Mouse (Mus musculus): ENCODE results near the gene Lpo. TPM values are rescaled to one million over a fixed set of nuclear protein-coding genes. Genes with fewer than 3 reads are reported as not detected.

Gene Lpo
- polyA plus RNA-seq, 1 experiment from 2014 or later, result 2.0 TPM

GRCm38 (mm10) chr11:87846968-87847600 is 19.0 kb upstream of the Lpo start:
- Histone ChIP-seq H3K4me3 (replicated peaks; ENCODE audit: low read depth, low read length) (no peak overlapping the region), H3K9ac (ENCODE audit: low read depth, low read length) (no peak overlapping the region), H3K27ac (no peak overlapping the region), H3K27me3 (ENCODE audit: insufficient read depth, low read length) (no peaks in the 10 kb centered on the region), H3K9me3 (replicated peaks; ENCODE audit: low read length) (no peaks in the 10 kb centered on the region), H3K36me3 (ENCODE audit: insufficient read depth, low read length) (no peaks in the 10 kb centered on the region), H3K4me1 (replicated peaks; ENCODE audit: insufficient read depth, low read length) (no peaks in the 10 kb centered on the region), H3K4me2 (ENCODE audit: low read length) (no peak overlapping the region)
- no peak for TF ChIP-seq CTCF (IDR thresholded peaks at IDR 0.05; ENCODE audit: low read depth)
- WGBS, result 78% methylated on average over 12 of the region's 12 CpGs
- ATAC-seq (replicated peaks; ENCODE audit: low FRiP score, low read depth), result no peak; the same call in 1 of the 2 replicates
- DNase-seq (ENCODE audit: low spot score), result no peak

DNA sequence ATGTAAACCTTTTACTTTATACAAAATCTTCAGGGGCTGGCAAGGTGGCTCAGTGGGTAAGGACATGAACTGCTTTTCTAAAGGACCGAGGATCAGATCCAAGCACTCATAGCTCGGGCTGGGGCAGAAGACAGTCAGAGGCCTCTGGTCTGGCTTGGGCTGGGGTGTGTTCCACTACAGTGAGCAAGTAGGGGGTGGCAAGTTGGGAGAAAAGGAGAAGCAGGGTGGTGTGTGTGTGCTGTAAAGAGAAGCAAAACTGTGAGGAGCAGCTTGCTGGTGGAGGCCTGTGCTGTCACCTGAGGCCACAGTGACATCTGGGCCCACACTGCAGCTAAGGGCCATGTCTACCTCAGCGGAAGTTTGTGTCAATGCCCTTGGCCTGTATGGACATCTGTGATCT is 13.3 kb upstream of the Lpo start:
- ATAC-seq (replicated peaks; ENCODE audit: low FRiP score, low read depth) (no peak), DNase-seq (ENCODE audit: low spot score) (no peak)
- H3K4me3 ChIP-seq (replicated peaks; ENCODE audit: low read depth, low read length), result no peak overlapping the region
- no peak overlapping the region for H3K27ac ChIP-seq
- TF ChIP-seq CTCF (IDR thresholded peaks at IDR 0.05; ENCODE audit: low read depth), result no peak
- H3K4me1 ChIP-seq (replicated peaks; ENCODE audit: insufficient read depth, low read length), result no peaks in the 10 kb centered on the region
- H3K27me3 ChIP-seq (ENCODE audit: insufficient read depth, low read length), result no peaks in the 10 kb centered on the region
- no peak overlapping the region for H3K4me2 ChIP-seq (ENCODE audit: low read length)
- H3K9ac ChIP-seq (ENCODE audit: low read depth, low read length), result no peak overlapping the region
- 73% methylated on average over 3 of the region's 3 CpGs for WGBS
- H3K36me3 ChIP-seq (ENCODE audit: insufficient read depth, low read length), result no peaks in the 10 kb centered on the region
- H3K9me3 ChIP-seq (replicated peaks; ENCODE audit: low read length), result no peaks in the 10 kb centered on the region

DNA sequence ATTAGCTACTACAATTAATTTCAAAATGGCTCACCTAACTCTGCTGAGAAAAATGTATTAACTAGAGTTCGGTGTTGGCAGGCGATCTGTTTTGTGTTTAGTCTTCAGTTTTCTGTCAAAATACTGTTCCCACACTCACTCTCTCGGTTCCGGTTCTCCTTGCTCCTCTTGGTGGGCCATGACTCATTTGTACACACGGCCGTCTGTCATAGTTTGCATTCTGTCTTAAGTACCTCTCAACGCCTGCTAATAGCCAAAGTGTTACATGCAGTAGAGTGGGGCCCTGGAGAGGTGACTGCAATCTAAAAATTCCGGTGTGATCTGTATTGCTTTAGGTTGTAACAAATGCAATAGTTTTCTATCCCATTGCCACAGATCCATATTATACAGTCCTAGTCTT is 12.6 kb upstream of the Lpo start:
- ATAC-seq (replicated peaks; ENCODE audit: low FRiP score, low read depth) (no peak), DNase-seq (ENCODE audit: low spot score) (no peak)
- Histone ChIP-seq H3K9me3 (replicated peaks; ENCODE audit: low read length) (no peaks in the 10 kb centered on the region), H3K4me1 (replicated peaks; ENCODE audit: insufficient read depth, low read length) (no peaks in the 10 kb centered on the region), H3K27me3 (ENCODE audit: insufficient read depth, low read length) (no peaks in the 10 kb centered on the region), H3K27ac (no peak overlapping the region), H3K36me3 (ENCODE audit: insufficient read depth, low read length) (no peaks in the 10 kb centered on the region), H3K4me2 (ENCODE audit: low read length) (no peak overlapping the region), H3K9ac (ENCODE audit: low read depth, low read length) (no peak overlapping the region), H3K4me3 (replicated peaks; ENCODE audit: low read depth, low read length) (no peak overlapping the region)
- 80% methylated on average over 8 of the region's 8 CpGs for WGBS
- TF ChIP-seq CTCF (IDR thresholded peaks at IDR 0.05; ENCODE audit: low read depth), result no peak

DNA sequence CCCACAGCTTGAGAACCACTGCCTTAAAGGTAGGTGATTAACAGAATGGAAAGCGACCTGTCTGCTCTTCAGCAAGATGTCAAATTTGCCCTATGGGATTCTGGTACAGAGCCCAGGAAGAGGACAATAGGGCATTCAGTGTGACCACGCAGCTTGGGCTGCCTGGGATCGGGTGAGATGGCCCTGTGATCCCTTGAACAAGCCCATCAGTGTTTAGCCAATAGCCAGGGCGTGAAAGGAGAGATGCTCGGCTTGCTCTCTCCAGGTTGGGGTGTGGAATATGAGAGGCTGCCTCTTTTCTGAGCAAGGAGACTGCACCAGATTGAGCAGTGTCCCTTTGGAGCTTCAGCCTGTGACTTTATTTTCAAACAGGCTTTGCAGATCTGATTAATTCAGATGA is 6.6 kb downstream of the Lpo start:
- H3K9ac ChIP-seq (ENCODE audit: low read depth, low read length), result no peak overlapping the region
- no peak overlapping the region for H3K27ac ChIP-seq
- TF ChIP-seq CTCF (IDR thresholded peaks at IDR 0.05; ENCODE audit: low read depth), result no peak
- H3K4me3 ChIP-seq (replicated peaks; ENCODE audit: low read depth, low read length), result no peak overlapping the region
- no peaks in the 10 kb centered on the region for H3K9me3 ChIP-seq (replicated peaks; ENCODE audit: low read length)
- no peak for ATAC-seq (replicated peaks; ENCODE audit: low FRiP score, low read depth)
- 47% methylated on average over 5 of the region's 5 CpGs for WGBS
- no peak overlapping the region for H3K4me2 ChIP-seq (ENCODE audit: low read length)
- H3K27me3 ChIP-seq (ENCODE audit: insufficient read depth, low read length), result no peaks in the 10 kb centered on the region
- DNase-seq (ENCODE audit: low spot score), result no peak
- H3K36me3 ChIP-seq (ENCODE audit: insufficient read depth, low read length), result no peaks in the 10 kb centered on the region
- no peaks in the 10 kb centered on the region for H3K4me1 ChIP-seq (replicated peaks; ENCODE audit: insufficient read depth, low read length)

- no peaks in the 10 kb centered on the region for H3K4me1 ChIP-seq (replicated peaks; ENCODE audit: insufficient read depth, low read length)
- DNase-seq (ENCODE audit: low spot score) (peak; percentile 27), ATAC-seq (replicated peaks; ENCODE audit: low FRiP score, low read depth) (no peak)
- H3K27ac ChIP-seq, result no peak overlapping the region
- no peaks in the 10 kb centered on the region for H3K9me3 ChIP-seq (replicated peaks; ENCODE audit: low read length)
- no peaks in the 10 kb centered on the region for H3K36me3 ChIP-seq (ENCODE audit: insufficient read depth, low read length)
- no peak for TF ChIP-seq CTCF (IDR thresholded peaks at IDR 0.05; ENCODE audit: low read depth)
- no peaks in the 10 kb centered on the region for H3K27me3 ChIP-seq (ENCODE audit: insufficient read depth, low read length)
- 28% methylated on average over 4 of the region's 4 CpGs for WGBS
- peak overlapping the region; percentile 55 for H3K4me2 ChIP-seq (ENCODE audit: low read length)
- H3K9ac ChIP-seq (ENCODE audit: low read depth, low read length), result peak overlapping the region; percentile 25; the same call in 1 of the 2 replicates
- H3K4me3 ChIP-seq (replicated peaks; ENCODE audit: low read depth, low read length), result peak overlapping the region; percentile 25
Measured at GRCm38 (mm10) chr11:87817443-87817773, 10.7 kb downstream of the Lpo start.

- DNase-seq (ENCODE audit: low spot score), result peak; percentile 56
- peak overlapping the region; percentile 25; the same call in 1 of the 2 replicates for H3K9ac ChIP-seq (ENCODE audit: low read depth, low read length)
- no peaks in the 10 kb centered on the region for H3K4me1 ChIP-seq (replicated peaks; ENCODE audit: insufficient read depth, low read length)
- no peaks in the 10 kb centered on the region for H3K27me3 ChIP-seq (ENCODE audit: insufficient read depth, low read length)
- 5% methylated on average over 30 of the region's 31 CpGs for WGBS
- TF ChIP-seq CTCF (IDR thresholded peaks at IDR 0.05; ENCODE audit: low read depth), result peak; percentile 79
- H3K9me3 ChIP-seq (replicated peaks; ENCODE audit: low read length), result no peaks in the 10 kb centered on the region
- ATAC-seq (replicated peaks; ENCODE audit: low FRiP score, low read depth), result no peak
- H3K4me2 ChIP-seq (ENCODE audit: low read length), result peak overlapping the region; percentile 55
- no peaks in the 10 kb centered on the region for H3K36me3 ChIP-seq (ENCODE audit: insufficient read depth, low read length)
- peak overlapping the region; percentile 25 for H3K4me3 ChIP-seq (replicated peaks; ENCODE audit: low read depth, low read length)
- no peak overlapping the region for H3K27ac ChIP-seq
Measured at GRCm38 (mm10) chr11:87816707-87817442, 11.2 kb downstream of the Lpo start.

All from kidney, postnatal 0 days (tissue).